Mouse (Mus musculus) hindbrain, embryonic 11.5 days (tissue): ENCODE measurements at regions not wholly inside any gene's neighbourhood (a gene's known extent, or its start where the extent isn't known, plus 50 kb on each side); places are given as distances from the start of the nearest gene placed in this dataset.

Source experiments
- ATAC-seq: fragments of 200-750 bp; cut with Nextera tagmentation; 2 replicates; pipeline ENCODE4 v1.8.0; 2017; ENCODE audit warnings: mild to moderate bottlenecking, moderate TSS enrichment, moderate library complexity; ENCODE audit not compliant: low FRiP score
- DNase-seq: peaks from one replicate; pipeline ENCODE4 v3.0.0-alpha.2; 2015; ENCODE audit warnings: low spot score
- H3K27ac ChIP-seq: fragments of 300-500 bp; sonication (generic); 2 replicates; pipeline ENCODE4 v1.5.1; 2014; ENCODE audit warnings: mild to moderate bottlenecking, low read depth, low read length
- H3K27me3 ChIP-seq: fragments of 300-500 bp; sonication (generic); 2 replicates; pipeline ENCODE4 v1.6.1; 2014; ENCODE audit warnings: mild to moderate bottlenecking, low read length, moderate library complexity, mixed read lengths; ENCODE audit not compliant: control insufficient read depth, insufficient read depth
- H3K36me3 ChIP-seq: fragments of 300-500 bp; sonication (generic); 2 replicates; pipeline ENCODE4 v1.6.1; 2014; ENCODE audit warnings: mild to moderate bottlenecking, low read length, moderate library complexity, mixed read lengths; ENCODE audit not compliant: control insufficient read depth, insufficient read depth
- H3K4me1 ChIP-seq: fragments of 300-500 bp; sonication (generic); replicated peaks from 2 replicates; pipeline ENCODE4 v1.6.1; 2014; ENCODE audit warnings: low read length, mixed read lengths; ENCODE audit not compliant: control insufficient read depth, insufficient read depth
- H3K4me2 ChIP-seq: fragments of 300-500 bp; sonication (generic); replicated peaks from 2 replicates; pipeline ENCODE4 v1.6.1; 2014; ENCODE audit warnings: mild to moderate bottlenecking, low read depth, low read length
- H3K4me3 ChIP-seq: fragments of 300-500 bp; sonication (generic); 2 replicates; pipeline ENCODE4 v1.5.1; 2014; ENCODE audit warnings: low read depth, low read length
- H3K9ac ChIP-seq: fragments of 300-500 bp; sonication (generic); 2 replicates; pipeline ENCODE4 v1.6.1; 2014; ENCODE audit warnings: low read depth, low read length
- H3K9me3 ChIP-seq: fragments of 300-500 bp; sonication (generic); 2 replicates; pipeline ENCODE4 v1.6.1; 2016; ENCODE audit warnings: low read length; ENCODE audit not compliant: control insufficient read depth
- WGBS: fragments of 180-500 bp; shearing (Covaris S2); extraction: QIAGEN DNeasy Blood & Tissue Kit; methylation state at CpG from one replicate; pipeline ENCODE4 v1.1.7; 2014; 5-methylcytosine and 5-hydroxymethylcytosine counted together

DNA sequence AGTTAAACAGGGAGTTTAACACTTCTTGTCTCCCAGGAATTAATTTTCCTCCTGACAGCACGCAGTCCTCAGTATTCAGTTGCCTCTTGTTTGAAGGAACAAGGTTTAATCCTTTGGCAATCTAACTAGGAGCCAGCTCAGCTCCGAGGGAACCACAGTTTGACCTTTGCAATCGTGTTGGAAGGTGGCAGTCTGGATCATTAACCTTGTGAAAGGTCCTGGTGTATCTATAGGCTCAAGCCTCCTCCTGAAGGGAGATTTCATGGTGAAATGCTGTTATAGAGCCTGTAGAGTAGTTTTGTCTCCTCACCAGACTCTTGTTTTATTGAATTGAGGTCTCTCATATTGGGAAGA lies 1723.6 kb upstream of the Gm7489 start:
- Histone ChIP-seq H3K27ac (no peak overlapping the region; the same call in 1 of the 2 replicates), H3K27me3 (no peaks in the 10 kb centered on the region), H3K9ac (no peak overlapping the region), H3K4me1 (no peaks in the 10 kb centered on the region), H3K4me3 (no peak overlapping the region), H3K4me2 (no peak overlapping the region), H3K36me3 (no peaks in the 10 kb centered on the region), H3K9me3 (no peaks in the 10 kb centered on the region)
- DNase-seq, result no peak
- peak; percentile 67 for ATAC-seq
- WGBS, result 21% methylated on average over 3 of the region's 3 CpGs

DNA sequence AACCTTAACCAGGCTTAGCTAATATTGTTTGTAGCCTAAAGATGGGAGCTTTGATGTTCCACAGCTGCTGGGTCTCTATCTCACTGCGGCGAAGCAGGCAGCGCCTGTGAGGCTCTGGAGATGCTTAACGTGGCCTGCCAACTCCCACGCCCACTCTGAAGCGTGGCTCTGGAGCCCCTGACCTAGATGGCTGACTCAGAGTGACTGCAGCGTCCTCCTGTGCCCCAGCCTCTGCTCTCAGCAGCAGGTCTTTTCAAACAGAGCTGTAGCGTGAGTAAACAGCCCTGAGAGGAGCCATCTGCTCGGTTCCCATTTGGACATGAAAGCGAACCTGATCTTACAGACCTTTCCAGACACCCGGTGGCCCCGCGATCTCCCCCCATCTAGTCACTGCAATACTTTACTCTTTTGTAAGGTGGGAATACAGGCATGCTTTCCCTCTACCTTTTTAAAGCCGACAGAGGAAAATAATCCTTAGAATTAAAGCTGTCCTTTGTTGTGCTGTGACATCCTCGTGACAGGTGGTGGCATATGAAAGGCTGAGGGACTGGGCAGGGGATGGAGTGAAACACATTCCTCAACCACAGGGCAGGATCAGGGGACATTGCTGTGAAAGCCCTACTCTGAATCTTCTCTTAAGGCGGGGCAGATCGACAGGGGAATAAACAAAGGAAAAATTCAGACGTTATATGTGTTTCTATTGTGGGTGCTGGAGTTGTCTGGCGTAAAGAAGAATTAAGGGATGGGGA lies 1723.0 kb upstream of the Gm7489 start:
- H3K27me3 ChIP-seq, result no peaks in the 10 kb centered on the region
- H3K4me3 ChIP-seq, result no peak overlapping the region
- peak; percentile 65 for ATAC-seq
- no peak overlapping the region; the same call in 1 of the 2 replicates for H3K27ac ChIP-seq
- no peak overlapping the region for H3K9ac ChIP-seq
- H3K9me3 ChIP-seq, result no peaks in the 10 kb centered on the region
- H3K36me3 ChIP-seq, result no peaks in the 10 kb centered on the region
- H3K4me1 ChIP-seq, result no peaks in the 10 kb centered on the region
- 20% methylated on average over 19 of the region's 19 CpGs for WGBS
- no peak overlapping the region for H3K4me2 ChIP-seq
- peak; percentile 45 for DNase-seq

DNA sequence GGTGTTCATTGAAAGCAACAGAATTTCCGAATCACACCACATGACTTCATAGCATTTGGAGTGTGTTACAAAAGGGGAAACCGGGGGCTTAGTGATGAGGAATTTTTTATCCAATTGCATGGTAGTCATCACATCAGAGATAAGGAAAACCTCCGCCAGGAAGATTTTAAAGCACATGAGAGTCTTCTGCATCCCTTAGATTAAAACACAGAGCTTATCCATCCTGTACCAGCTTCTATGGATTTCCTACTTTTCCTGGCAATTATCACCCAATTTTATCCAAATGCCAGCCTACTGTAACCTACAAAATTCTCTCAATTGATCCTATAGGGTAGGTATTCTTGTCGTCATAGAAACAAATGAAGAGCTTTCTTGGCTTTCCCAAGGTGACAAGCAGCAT lies 1718.6 kb upstream of the Gm7489 start:
- Histone ChIP-seq H3K27ac (no peak overlapping the region), H3K9ac (no peak overlapping the region), H3K9me3 (no peaks in the 10 kb centered on the region), H3K4me3 (no peak overlapping the region), H3K4me2 (no peak overlapping the region), H3K4me1 (no peaks in the 10 kb centered on the region), H3K27me3 (no peaks in the 10 kb centered on the region), H3K36me3 (no peaks in the 10 kb centered on the region)
- 89% methylated on average over 4 of the region's 4 CpGs for WGBS
- ATAC-seq, result no peak
- DNase-seq, result no peak

DNA sequence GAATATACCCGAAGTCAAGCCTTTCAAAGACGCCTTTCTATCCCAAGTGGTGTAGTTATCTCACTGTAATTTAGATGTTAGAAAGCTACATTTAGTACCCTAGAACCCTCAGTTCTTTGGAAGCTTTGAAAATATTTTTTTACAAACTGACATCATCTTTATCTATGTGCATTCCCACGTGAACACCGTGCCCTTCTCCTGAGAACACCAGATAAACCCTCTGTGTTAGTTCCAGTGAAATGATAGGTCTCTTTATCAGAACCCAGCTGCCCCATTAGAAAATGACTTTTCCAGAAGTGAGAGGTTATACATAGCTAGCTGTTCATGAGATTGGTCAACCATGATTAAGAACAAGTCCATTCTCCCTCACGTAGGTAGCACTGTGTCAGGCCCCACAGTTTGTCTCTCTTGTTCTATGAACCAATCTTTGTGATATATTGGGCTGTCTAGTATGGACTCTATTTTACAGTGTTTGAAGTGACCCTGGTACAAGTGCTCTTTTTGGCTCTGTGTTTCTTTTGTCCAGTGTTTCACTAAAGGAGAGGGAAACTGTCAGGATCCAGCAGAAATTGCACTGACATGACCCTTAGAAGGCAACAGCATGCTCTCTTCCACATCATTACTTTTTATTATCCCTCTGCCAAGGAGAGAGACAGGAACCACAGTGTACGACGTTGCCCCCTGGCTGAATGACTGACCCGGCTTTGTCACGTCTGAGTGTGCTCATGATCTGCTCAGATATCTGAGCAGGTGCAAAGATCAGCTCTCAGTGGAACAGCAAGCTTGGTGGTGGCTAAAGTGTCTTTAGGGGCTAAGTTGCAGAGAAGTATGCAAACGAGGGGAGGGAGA lies 1717.9 kb upstream of the Gm7489 start:
- H3K4me1 ChIP-seq, result no peaks in the 10 kb centered on the region

DNA sequence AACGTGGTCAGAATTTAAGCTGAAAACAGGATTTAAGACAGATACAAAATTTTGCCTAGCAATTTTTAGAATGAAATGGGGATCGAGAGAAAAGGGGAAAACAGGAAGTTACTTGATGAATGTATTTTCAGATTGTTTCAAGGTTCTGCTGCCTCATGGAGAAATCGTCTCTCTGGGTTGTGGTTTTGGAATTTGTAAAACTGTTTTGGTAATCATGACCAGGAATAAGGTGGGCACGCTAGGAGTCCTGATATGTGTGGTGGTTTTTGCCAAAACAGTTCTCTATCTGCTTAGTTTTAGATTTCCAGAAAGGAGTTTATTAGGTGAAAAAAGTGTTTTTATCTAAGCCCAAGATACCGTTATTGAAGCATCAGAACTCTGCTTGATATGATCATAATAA lies 1716.9 kb upstream of the Gm7489 start:
- H3K4me3 ChIP-seq, result no peak overlapping the region
- no peaks in the 10 kb centered on the region for H3K9me3 ChIP-seq
- no peak overlapping the region for H3K4me2 ChIP-seq
- WGBS, result 85% methylated on average over 5 of the region's 5 CpGs
- H3K9ac ChIP-seq, result no peak overlapping the region
- H3K4me1 ChIP-seq, result no peaks in the 10 kb centered on the region
- no peak overlapping the region for H3K27ac ChIP-seq
- DNase-seq, result no peak
- H3K27me3 ChIP-seq, result no peaks in the 10 kb centered on the region
- ATAC-seq, result no peak
- H3K36me3 ChIP-seq, result no peaks in the 10 kb centered on the region

More for the DNA sequence above, 1717.9 kb upstream of the Gm7489 start:
- H3K9ac ChIP-seq, result no peak overlapping the region
- H3K27ac ChIP-seq, result no peak overlapping the region
- H3K4me2 ChIP-seq, result no peak overlapping the region
- no peak for ATAC-seq
- H3K9me3 ChIP-seq, result no peaks in the 10 kb centered on the region
- no peaks in the 10 kb centered on the region for H3K27me3 ChIP-seq
- H3K36me3 ChIP-seq, result no peaks in the 10 kb centered on the region
- no peak for DNase-seq
- H3K4me3 ChIP-seq, result no peak overlapping the region
- 72% methylated on average over 10 of the region's 10 CpGs for WGBS

DNA sequence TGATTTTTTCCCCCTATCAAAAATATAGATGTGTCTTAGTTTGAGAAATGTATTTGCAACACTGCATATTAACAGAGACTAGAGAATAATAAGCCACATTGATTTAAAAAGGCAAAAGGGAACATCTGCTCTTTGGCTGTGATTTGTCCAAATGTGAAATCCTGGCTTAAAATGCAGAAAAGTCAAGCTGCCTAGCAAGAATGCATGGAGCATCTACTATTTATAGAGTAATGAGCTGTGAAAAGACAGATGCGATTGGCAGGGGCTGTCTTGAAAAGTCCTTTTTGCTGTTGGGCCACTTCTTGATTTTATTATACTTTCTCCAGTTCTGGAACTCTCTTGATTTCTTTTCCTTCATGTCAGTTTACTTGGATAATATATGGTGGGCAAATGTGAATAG lies 1707.8 kb upstream of the Gm7489 start:
- Histone ChIP-seq H3K4me1 (no peaks in the 10 kb centered on the region), H3K9me3 (no peaks in the 10 kb centered on the region), H3K4me3 (no peak overlapping the region), H3K27me3 (no peaks in the 10 kb centered on the region), H3K4me2 (no peak overlapping the region), H3K9ac (no peak overlapping the region), H3K36me3 (no peaks in the 10 kb centered on the region), H3K27ac (no peak overlapping the region)
- DNase-seq, result no peak
- 83% methylated on average over 1 of the region's 1 CpGs for WGBS
- ATAC-seq, result no peak

DNA sequence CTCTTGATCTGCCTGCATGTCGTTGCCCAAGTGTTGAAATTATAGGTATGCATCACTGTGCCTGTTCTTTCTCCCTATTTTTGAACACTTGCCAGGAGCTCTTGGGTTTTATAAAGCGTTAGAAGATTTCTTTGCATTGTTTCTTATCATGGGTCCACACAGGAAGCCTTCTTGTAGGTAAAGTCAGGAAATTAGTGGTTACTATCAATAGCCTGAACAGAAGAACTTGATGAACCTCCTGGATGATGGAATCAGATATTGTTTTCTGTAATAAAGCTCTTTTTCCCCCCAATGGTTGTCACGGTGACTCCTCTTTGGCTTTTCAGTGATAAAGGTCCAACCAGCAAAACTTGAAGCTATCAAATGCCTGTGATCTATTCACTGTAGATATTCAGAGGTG lies 1706.0 kb upstream of the Gm7489 start:
- Histone ChIP-seq H3K36me3 (no peaks in the 10 kb centered on the region), H3K9ac (no peak overlapping the region), H3K4me2 (no peak overlapping the region), H3K9me3 (no peaks in the 10 kb centered on the region), H3K4me1 (no peaks in the 10 kb centered on the region), H3K4me3 (no peak overlapping the region), H3K27me3 (no peaks in the 10 kb centered on the region), H3K27ac (no peak overlapping the region)
- DNase-seq, result no peak
- 88% methylated on average over 3 of the region's 3 CpGs for WGBS
- ATAC-seq, result no peak

DNA sequence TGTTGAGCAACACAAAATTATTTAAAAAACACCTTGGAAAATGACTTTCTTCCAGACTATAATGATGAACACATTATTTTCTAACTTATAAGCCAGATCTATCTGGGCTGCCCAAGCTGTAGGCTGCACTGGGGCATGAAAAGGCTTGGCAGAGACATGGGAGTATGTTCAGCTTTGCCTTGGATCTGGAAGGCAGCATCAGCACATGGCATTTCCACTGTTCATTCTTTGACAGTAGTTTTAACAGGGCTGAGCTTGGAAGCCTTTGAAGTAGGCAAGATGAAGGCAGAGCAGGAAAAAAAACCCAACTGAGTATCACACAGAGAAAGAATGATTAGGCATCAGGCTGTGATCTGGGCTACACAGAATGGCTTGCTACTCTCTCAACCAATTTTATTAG lies 1705.3 kb upstream of the Gm7489 start:
- DNase-seq (no peak), ATAC-seq (no peak)
- Histone ChIP-seq H3K4me2 (no peak overlapping the region), H3K36me3 (no peaks in the 10 kb centered on the region), H3K4me1 (no peaks in the 10 kb centered on the region), H3K27me3 (no peaks in the 10 kb centered on the region), H3K9me3 (no peaks in the 10 kb centered on the region), H3K9ac (no peak overlapping the region), H3K4me3 (no peak overlapping the region), H3K27ac (no peak overlapping the region)

DNA sequence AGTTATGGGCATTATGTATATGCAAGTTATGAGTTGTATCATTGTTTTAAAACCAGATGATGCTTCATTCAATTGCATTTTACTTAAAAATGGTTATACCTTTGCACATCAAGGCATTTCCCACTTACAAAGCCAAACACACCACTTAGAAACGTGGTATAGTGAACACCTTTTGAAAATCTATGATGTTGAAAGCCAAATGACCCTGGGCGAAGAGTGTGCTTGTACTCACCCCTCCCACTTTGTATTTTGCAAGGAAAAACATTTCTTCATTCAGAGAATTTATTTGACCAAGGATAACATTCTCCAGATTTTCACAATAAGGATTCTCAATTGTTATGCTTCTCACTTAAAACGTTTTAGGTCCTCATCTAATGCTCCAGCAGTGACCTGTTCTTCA lies 1693.5 kb upstream of the Gm7489 start:
- no peaks in the 10 kb centered on the region for H3K27me3 ChIP-seq
- H3K36me3 ChIP-seq, result no peaks in the 10 kb centered on the region
- DNase-seq (no peak), ATAC-seq (no peak)
- no peak overlapping the region for H3K4me3 ChIP-seq
- no peaks in the 10 kb centered on the region for H3K9me3 ChIP-seq
- 68% methylated on average over 3 of the region's 3 CpGs for WGBS
- no peak overlapping the region for H3K4me2 ChIP-seq
- no peak overlapping the region for H3K27ac ChIP-seq
- no peak overlapping the region for H3K9ac ChIP-seq
- H3K4me1 ChIP-seq, result no peaks in the 10 kb centered on the region
